Mouse (Mus musculus) stomach, postnatal 0 days (tissue): ENCODE measurements around the gene Togaram1.

Experiments
- CTCF ChIP-seq: IDR thresholded peaks from 2 replicates; pipeline ENCODE4 v1.5.1; 2016; ENCODE audit warnings: antibody characterized with exemption, low read depth, mild to moderate bottlenecking, moderate library complexity
- EP300 ChIP-seq: optimal IDR thresholded peaks from 2 replicates; pipeline ENCODE3; 2016; ENCODE audit warnings: antibody characterized with exemption

DNA sequence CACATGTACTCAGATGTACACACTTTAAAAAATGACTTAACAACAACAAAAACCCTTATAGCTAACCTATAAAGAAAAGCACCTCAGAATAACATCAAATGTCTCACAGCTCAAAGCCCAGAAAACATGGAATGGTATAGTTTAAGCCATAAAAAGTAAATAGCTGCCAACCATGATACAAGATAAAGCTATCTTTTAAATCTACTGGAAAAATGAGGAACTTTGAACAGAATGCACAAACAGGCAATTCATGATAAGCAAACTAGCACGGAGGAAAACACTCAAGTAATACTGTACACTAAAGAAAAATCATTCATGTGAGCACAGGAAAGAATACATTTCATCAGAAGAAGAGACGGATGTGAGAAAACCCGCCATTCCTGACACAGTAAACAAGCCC is 42.1 kb downstream of the Togaram1 start:
- TF ChIP-seq CTCF, result no peak
- TF ChIP-seq EP300, result no peak
